Mouse (Mus musculus) cortical plate, adult 2 months (tissue): ENCODE data around the gene Sumo1.

Source experiments
- CTCF ChIP-seq: fragments of 200-500 bp; IDR thresholded peaks from 2 replicates; pipeline ENCODE4 v1.5.1; 2011; ENCODE audit warnings: mild to moderate bottlenecking, control low read depth, low read length; ENCODE audit not compliant: insufficient read depth; ENCODE audit errors: extremely low read depth
- POLR2A ChIP-seq: fragments of 200-500 bp; IDR thresholded peaks from 2 replicates; pipeline ENCODE4 v1.6.1; 2011; ENCODE audit warnings: mild to moderate bottlenecking, low read length, control low read depth; ENCODE audit not compliant: insufficient read depth; ENCODE audit errors: extremely low read depth

- no peak for TF ChIP-seq CTCF
- TF ChIP-seq POLR2A = no peak
Measured at GRCm38 (mm10) chr1:59663456-59664135, 7.0 kb downstream of the Sumo1 start.
